Mouse (Mus musculus) neural tube, embryonic 12.5 days (tissue): Measurements from ENCODE around the gene Cacna1f. TPM values are rescaled to one million over a fixed set of nuclear protein-coding genes. Genes with fewer than 3 reads are reported as not detected.

Experiments
- ATAC-seq: fragments of 200-750 bp; cut with Nextera tagmentation; 2 replicates; pipeline ENCODE4 v1.8.0; 2017; ENCODE audit warnings: low read depth, mild to moderate bottlenecking, moderate TSS enrichment, moderate library complexity; ENCODE audit not compliant: low FRiP score
- H3K27ac ChIP-seq: fragments of 300-500 bp; sonication (generic); 2 replicates; pipeline ENCODE4 v1.5.1; 2016
- H3K27me3 ChIP-seq: fragments of 300-500 bp; sonication (generic); replicated peaks from 2 replicates; pipeline ENCODE4 v1.6.1; 2016; ENCODE audit warnings: mild to moderate bottlenecking
- H3K36me3 ChIP-seq: fragments of 300-500 bp; sonication (generic); 2 replicates; pipeline ENCODE4 v1.6.1; 2016; ENCODE audit warnings: mild to moderate bottlenecking
- H3K4me1 ChIP-seq: fragments of 300-500 bp; sonication (generic); 2 replicates; pipeline ENCODE4 v1.6.1; 2016
- H3K4me2 ChIP-seq: fragments of 300-500 bp; sonication (generic); replicated peaks from 2 replicates; pipeline ENCODE4 v1.6.1; 2016; ENCODE audit warnings: mild to moderate bottlenecking
- H3K4me3 ChIP-seq: fragments of 300-500 bp; sonication (generic); 2 replicates; pipeline ENCODE4 v1.5.1; 2016
- H3K9ac ChIP-seq: fragments of 300-500 bp; sonication (generic); 2 replicates; pipeline ENCODE4 v1.6.1; 2016; ENCODE audit warnings: mild to moderate bottlenecking
- H3K9me3 ChIP-seq: fragments of 300-500 bp; sonication (generic); 2 replicates; pipeline ENCODE4 v1.6.1; 2016; ENCODE audit warnings: mild to moderate bottlenecking
- WGBS: fragments of 180-500 bp; shearing (Covaris S2); methylation state at CpG from one replicate; pipeline ENCODE4 v1.1.7; 2016; 5-methylcytosine and 5-hydroxymethylcytosine counted together
- polyA plus RNA-seq: library from polyadenylated mRNA; unstranded; fragments of >200 nt; fragmentation: Nextera tagmentation; extraction: Ambion mirVana; gene quantifications from 2 replicates; pipeline ENCODE4 v1.2.1, GENCODE M21; 2016

The Cacna1f gene
- polyA plus RNA-seq: 0.47 TPM in 1 of 2 replicates, not detected in the other

DNA sequence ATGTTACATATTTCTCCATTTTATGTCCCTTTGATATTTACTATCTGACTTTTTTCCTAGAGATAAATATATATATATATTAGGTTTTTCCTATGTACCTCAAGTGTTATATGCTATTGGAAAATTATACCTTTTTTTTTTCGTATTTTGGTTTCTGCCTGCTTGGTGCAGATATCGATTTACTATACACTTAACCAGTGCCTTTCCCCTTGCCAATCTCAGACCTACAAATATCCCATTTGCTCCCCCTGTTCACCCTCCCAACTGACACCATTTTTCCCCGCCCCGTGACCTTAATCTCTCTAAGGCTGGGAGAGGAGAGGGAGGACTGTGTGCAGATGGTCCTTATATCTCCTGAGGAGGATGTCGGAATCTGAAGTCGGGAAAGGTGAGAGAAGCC is at the start of gene Cacna1f:
Gene Cacna1f (plus strand): TSS at position 301 of the 400 bp plus-strand sequence.
- no peak within 1 kb of the TSS for H3K4me3 ChIP-seq
- H3K36me3 ChIP-seq: no peaks in the 10 kb centered on the region
- H3K4me1 ChIP-seq: 0 out of 2 replicates have a peak, but pooled peaks cover 5% of the 10 kb centered on the region
- H3K9me3 ChIP-seq: no peaks in the 10 kb centered on the region
- H3K27me3 ChIP-seq: no peaks in the 10 kb centered on the region
- no peak for ATAC-seq
- no peak within 1 kb of the TSS for H3K27ac ChIP-seq
- no peak within 1 kb of the TSS for H3K9ac ChIP-seq
- WGBS: 76% methylated on average over 6 of the region's 6 CpGs
- H3K4me2 ChIP-seq: no peak within 1 kb of the TSS

GRCm38 (mm10) chrX:7563076-7563475 is 43.8 kb upstream of the Cacna1f start:
- Histone ChIP-seq H3K9ac (no peak overlapping the region), H3K27ac (no peak overlapping the region), H3K4me2 (no peak overlapping the region), H3K4me3 (no peak overlapping the region), H3K27me3 (no peaks in the 10 kb centered on the region), H3K36me3 (peaks cover 4% of the 10 kb centered on the region; the same call in 1 of the 2 replicates), H3K9me3 (no peaks in the 10 kb centered on the region), H3K4me1 (no peaks in the 10 kb centered on the region)
- ATAC-seq: no peak
- 31% methylated on average over 2 of the region's 2 CpGs for WGBS

DNA sequence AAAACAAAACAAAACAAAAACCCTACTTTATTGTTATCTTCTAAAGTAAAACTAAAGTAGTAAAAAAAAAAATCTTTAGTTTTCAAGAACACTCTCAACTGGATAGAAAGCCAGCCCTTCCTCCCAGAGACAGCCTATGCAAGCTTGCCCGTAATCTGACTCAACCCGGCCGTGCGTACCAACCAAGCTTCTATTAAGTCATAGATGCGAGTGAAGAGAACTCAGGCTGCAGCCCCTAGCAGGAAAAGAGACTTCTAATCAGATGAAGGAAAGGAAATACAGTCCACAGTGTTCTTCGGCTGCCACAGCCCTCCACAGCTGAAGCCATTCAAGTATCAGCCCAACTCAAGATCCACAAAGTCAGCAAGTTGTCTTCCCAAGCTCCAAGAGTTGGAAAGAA is 40.5 kb upstream of the Cacna1f start:
- 87% methylated on average over 6 of the region's 6 CpGs for WGBS
- ATAC-seq: no peak
- Histone ChIP-seq H3K27ac (no peak overlapping the region), H3K27me3 (no peaks in the 10 kb centered on the region), H3K36me3 (no peaks in the 10 kb centered on the region), H3K4me2 (no peak overlapping the region), H3K9ac (no peak overlapping the region), H3K4me1 (no peaks in the 10 kb centered on the region), H3K4me3 (no peak overlapping the region), H3K9me3 (no peaks in the 10 kb centered on the region)

DNA sequence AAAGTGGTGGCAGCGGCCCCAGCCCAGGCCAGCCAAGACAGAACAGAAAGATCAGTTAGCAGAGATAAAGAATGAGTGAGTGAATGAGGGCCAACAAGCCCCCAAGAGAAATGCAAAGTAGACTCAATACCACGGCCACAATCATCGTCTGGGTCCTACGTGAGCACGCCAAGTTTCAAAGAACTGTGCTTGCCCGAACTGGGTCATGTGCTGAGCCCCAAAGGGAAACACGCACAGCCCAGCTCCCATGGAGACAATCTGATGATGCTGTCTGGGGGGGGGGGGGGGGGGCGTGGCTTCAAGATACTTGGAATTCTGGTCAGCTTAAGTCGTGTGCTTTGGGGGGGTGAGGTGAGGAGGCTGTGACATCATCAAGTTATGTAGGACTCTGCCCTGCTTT is 39.4 kb upstream of the Cacna1f start:
- H3K27ac ChIP-seq: no peak overlapping the region
- peaks cover 1% of the 10 kb centered on the region; the same call in 1 of the 2 replicates for H3K4me1 ChIP-seq
- no peak for ATAC-seq
- no peaks in the 10 kb centered on the region for H3K36me3 ChIP-seq
- no peak overlapping the region for H3K4me2 ChIP-seq
- H3K4me3 ChIP-seq: no peak overlapping the region
- no peaks in the 10 kb centered on the region for H3K9me3 ChIP-seq
- no peak overlapping the region for H3K9ac ChIP-seq
- 81% methylated on average over 9 of the region's 9 CpGs for WGBS
- H3K27me3 ChIP-seq: no peaks in the 10 kb centered on the region

- peaks cover 12% of the 10 kb centered on the region; the same call in 1 of the 2 replicates for H3K4me1 ChIP-seq
- 57% methylated on average over 7 of the region's 7 CpGs for WGBS
These were observed 36.3 kb upstream of the Cacna1f start for GRCm38 (mm10) chrX:7570481-7571175.

DNA sequence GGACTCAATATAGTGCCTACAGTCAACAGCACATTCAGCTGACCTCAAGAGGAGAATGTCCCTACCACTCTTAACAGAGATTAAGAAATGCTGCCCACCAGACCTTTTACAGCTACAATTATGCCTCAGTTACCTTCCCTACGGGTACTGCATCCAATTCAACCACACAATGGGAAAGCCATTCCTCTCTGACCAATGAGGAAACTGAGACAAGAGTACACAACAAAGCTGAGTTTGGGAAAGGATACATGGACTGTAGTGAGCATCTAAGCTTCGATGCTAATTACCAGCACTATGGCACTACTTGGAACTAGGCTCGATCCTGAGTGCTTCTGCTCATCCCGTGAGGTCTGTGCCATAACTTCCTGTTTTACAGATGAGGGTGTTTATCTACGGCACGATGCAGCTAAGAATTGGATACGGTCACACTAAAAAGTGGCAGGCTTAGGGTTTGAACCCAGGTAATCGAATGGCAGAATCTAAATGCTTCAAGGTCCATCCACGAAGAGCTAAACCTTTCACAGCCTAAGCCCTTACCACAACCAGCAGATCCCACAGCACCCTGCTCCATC is 35.2 kb upstream of the Cacna1f start:
- H3K4me3 ChIP-seq: no peak overlapping the region
- no peaks in the 10 kb centered on the region for H3K27me3 ChIP-seq
- WGBS: 87% methylated on average over 9 of the region's 9 CpGs
- H3K36me3 ChIP-seq: no peaks in the 10 kb centered on the region
- no peaks in the 10 kb centered on the region for H3K9me3 ChIP-seq
- H3K4me2 ChIP-seq: no peak overlapping the region
- no peak overlapping the region for H3K27ac ChIP-seq
- H3K9ac ChIP-seq: no peak overlapping the region
- peaks cover 12% of the 10 kb centered on the region; the same call in 1 of the 2 replicates for H3K4me1 ChIP-seq
- no peak for ATAC-seq

More at GRCm38 (mm10) chrX:7570481-7571175, 36.3 kb upstream of the Cacna1f start:
- Histone ChIP-seq H3K9ac (no peak overlapping the region), H3K27ac (no peak overlapping the region), H3K27me3 (no peaks in the 10 kb centered on the region), H3K4me3 (no peak overlapping the region), H3K4me2 (no peak overlapping the region), H3K36me3 (no peaks in the 10 kb centered on the region), H3K9me3 (no peaks in the 10 kb centered on the region)
- ATAC-seq: no peak

GRCm38 (mm10) chrX:7572466-7572865 is 34.4 kb upstream of the Cacna1f start:
- Histone ChIP-seq H3K9ac (no peak overlapping the region), H3K9me3 (no peaks in the 10 kb centered on the region), H3K27ac (no peak overlapping the region), H3K4me3 (no peak overlapping the region), H3K36me3 (no peaks in the 10 kb centered on the region), H3K4me2 (peak overlapping the region; percentile 63), H3K27me3 (no peaks in the 10 kb centered on the region), H3K4me1 (peaks cover 12% of the 10 kb centered on the region; the same call in 1 of the 2 replicates)
- WGBS: 83% methylated on average over 10 of the region's 10 CpGs
- no peak for ATAC-seq

GRCm38 (mm10) chrX:7573176-7574086 is 33.5 kb upstream of the Cacna1f start, which contains the start of gene Foxp3:
Gene Foxp3, plus strand, starts transcription at chrX:7573644.
- peak; percentile 68 for ATAC-seq
- H3K9ac ChIP-seq: peak within 1 kb of the TSS; percentile 78
- H3K27me3 ChIP-seq: no peaks in the 10 kb centered on the region
- no peaks in the 10 kb centered on the region for H3K36me3 ChIP-seq
- H3K4me2 ChIP-seq: peak within 1 kb of the TSS; percentile 63
- WGBS: 37% methylated on average over 71 of the region's 72 CpGs
- peak within 1 kb of the TSS; percentile 57 for H3K4me3 ChIP-seq
- H3K27ac ChIP-seq: peak within 1 kb of the TSS; percentile 68; the same call in 1 of the 2 replicates
- no peaks in the 10 kb centered on the region for H3K9me3 ChIP-seq
- H3K4me1 ChIP-seq: peaks cover 12% of the 10 kb centered on the region; the same call in 1 of the 2 replicates

- peak; percentile 98 for ATAC-seq
- Histone ChIP-seq H3K36me3 (no peaks in the 10 kb centered on the region), H3K27ac (peak within 1 kb of the TSS; percentile 68; the same call in 1 of the 2 replicates), H3K9ac (peak within 1 kb of the TSS; percentile 78), H3K4me3 (peak within 1 kb of the TSS; percentile 57), H3K27me3 (no peaks in the 10 kb centered on the region), H3K4me2 (peak within 1 kb of the TSS; percentile 63), H3K9me3 (no peaks in the 10 kb centered on the region), H3K4me1 (peaks cover 12% of the 10 kb centered on the region; the same call in 1 of the 2 replicates)
- 19% methylated on average over 64 of the region's 65 CpGs for WGBS
These were observed 32.6 kb upstream of the Cacna1f start, which contains the start of gene Ppp1r3f for GRCm38 (mm10) chrX:7574087-7574884. Gene Ppp1r3f, minus strand, starts transcription at chrX:7574283.

GRCm38 (mm10) chrX:7574885-7575231 is 32.0 kb upstream of the Cacna1f start:
- Histone ChIP-seq H3K4me1 (peaks cover 12% of the 10 kb centered on the region; the same call in 1 of the 2 replicates), H3K27me3 (no peaks in the 10 kb centered on the region), H3K36me3 (no peaks in the 10 kb centered on the region), H3K9ac (no peak overlapping the region), H3K27ac (no peak overlapping the region), H3K4me2 (peak overlapping the region; percentile 53), H3K4me3 (peak overlapping the region; percentile 57), H3K9me3 (no peaks in the 10 kb centered on the region)
- peak; percentile 3; the same call in 1 of the 2 replicates for ATAC-seq
- 21% methylated on average over 6 of the region's 6 CpGs for WGBS

DNA sequence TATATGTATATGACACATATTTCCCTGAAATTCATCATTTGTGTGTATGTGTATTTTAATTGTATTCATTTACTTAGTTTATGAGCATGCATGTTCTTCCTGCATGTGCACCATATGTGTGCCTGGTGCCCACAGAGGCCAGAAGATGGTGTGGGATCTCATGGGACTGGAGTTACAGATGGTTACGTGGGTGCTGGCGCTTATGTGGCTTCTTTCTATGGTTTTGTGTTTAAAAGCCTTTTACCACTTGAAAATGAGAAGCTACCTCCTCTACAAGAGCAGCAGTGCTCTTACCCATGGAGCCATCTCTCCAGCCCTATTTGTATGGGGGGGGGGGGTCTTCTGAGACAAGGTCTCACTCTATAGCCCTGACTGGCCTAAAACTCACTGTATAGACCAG is 25.7 kb upstream of the Cacna1f start:
- H3K9ac ChIP-seq: no peak overlapping the region
- WGBS: 92% methylated on average over 2 of the region's 2 CpGs
- H3K4me1 ChIP-seq: no peaks in the 10 kb centered on the region
- H3K9me3 ChIP-seq: no peaks in the 10 kb centered on the region
- no peak overlapping the region for H3K4me3 ChIP-seq
- H3K36me3 ChIP-seq: no peaks in the 10 kb centered on the region
- no peak overlapping the region for H3K4me2 ChIP-seq
- H3K27me3 ChIP-seq: no peaks in the 10 kb centered on the region
- no peak for ATAC-seq
- no peak overlapping the region for H3K27ac ChIP-seq
